Mouse (Mus musculus) cerebellum, adult (tissue): Measurements from ENCODE around the gene Efemp2.
"Not testable (repeated sequence)": the region's sequence is repeated elsewhere in the genome, so short reads cannot be mapped to it uniquely, and the experiment has no call there.

Experiments used
- ATAC-seq: cut with Nextera tagmentation; 2 replicates; pipeline ENCODE4 v1.9.2; 2017; ENCODE audit warnings: mild to moderate bottlenecking, moderate library complexity, mixed read lengths; ENCODE audit not compliant: insufficient number of reproducible peaks, low FRiP score, low TSS enrichment

Gene Efemp2

GRCm38 (mm10) chr19:5475069-5475714 is 1.4 kb downstream of the Efemp2 start:
- ATAC-seq, result peak; percentile 33; the same call in 1 of the 2 replicates

- ATAC-seq, result no peak
Observed at GRCm38 (mm10) chr19:5477004-5477667, 3.4 kb downstream of the Efemp2 start.

- no peak for ATAC-seq
Observed at GRCm38 (mm10) chr19:5477668-5478300, 4.0 kb downstream of the Efemp2 start.

GRCm38 (mm10) chr19:5480016-5480415 is 6.3 kb downstream of the Efemp2 start:
- ATAC-seq, result no peak

- ATAC-seq, result no peak
Observed at GRCm38 (mm10) chr19:5481398-5481797, 7.6 kb downstream of the Efemp2 start.

- no peak for ATAC-seq
Observed at GRCm38 (mm10) chr19:5483386-5484359, 9.9 kb downstream of the Efemp2 start.

GRCm38 (mm10) chr19:5484496-5484895 is 10.7 kb downstream of the Efemp2 start:
- no peak for ATAC-seq

GRCm38 (mm10) chr19:5485371-5485770 is 11.6 kb downstream of the Efemp2 start:
- no peak for ATAC-seq

GRCm38 (mm10) chr19:5485821-5486220 is 12.1 kb downstream of the Efemp2 start:
- ATAC-seq, result peak; percentile 12; the same call in 1 of the 2 replicates

- ATAC-seq, result no peak
Observed at GRCm38 (mm10) chr19:5486286-5486685, 12.5 kb downstream of the Efemp2 start.

- no peak for ATAC-seq
Observed at GRCm38 (mm10) chr19:5486771-5487170, 13.0 kb downstream of the Efemp2 start.

- ATAC-seq, result peak; percentile 31; the same call in 1 of the 2 replicates
Observed at GRCm38 (mm10) chr19:5487768-5488550, 14.2 kb downstream of the Efemp2 start, which contains the start of gene Mus81. TSS of gene Mus81 (minus strand) at chr19:5488402.

- peak; percentile 56 for ATAC-seq
Observed at GRCm38 (mm10) chr19:5488878-5489571, 15.3 kb downstream of the Efemp2 start.

- ATAC-seq, result not testable (repeated sequence)
Observed at GRCm38 (mm10) chr19:5489721-5490120, 16.0 kb downstream of the Efemp2 start.

- ATAC-seq, result peak; percentile 31; the same call in 1 of the 2 replicates
Observed at GRCm38 (mm10) chr19:5490313-5490897, 16.7 kb downstream of the Efemp2 start, which contains the start of gene Cfl1. TSS of gene Cfl1 (plus strand) at chr19:5490455.

- ATAC-seq, result no peak
Observed at GRCm38 (mm10) chr19:5490898-5491708, 17.3 kb downstream of the Efemp2 start.

- ATAC-seq, result no peak
Observed at GRCm38 (mm10) chr19:5492641-5493040, 18.9 kb downstream of the Efemp2 start.
